Mouse (Mus musculus) megakaryocyte, embryonic 14.5 days (primary cell): ENCODE data around the gene Gm20503. TPM values are rescaled to one million over a fixed set of nuclear protein-coding genes. Genes with fewer than 3 reads are reported as not detected.

Source experiments
- H3K27me3 ChIP-seq: replicated peaks from 2 replicates; pipeline ENCODE3; 2012; ENCODE audit warnings: inconsistent platforms
- H3K36me3 ChIP-seq: replicated peaks from 2 replicates; pipeline ENCODE3; 2012; ENCODE audit warnings: low read length, inconsistent platforms, mixed read lengths
- H3K4me1 ChIP-seq: 2 replicates; pipeline ENCODE4 v1.6.1; 2012; ENCODE audit warnings: inconsistent platforms
- H3K4me3 ChIP-seq: replicated peaks from 2 replicates; pipeline ENCODE3; 2012; ENCODE audit warnings: moderate library complexity, mild to moderate bottlenecking, inconsistent platforms
- H3K9me3 ChIP-seq: 2 replicates; pipeline ENCODE4 v1.6.1; 2012; ENCODE audit warnings: inconsistent platforms
- FLI1 ChIP-seq: IDR thresholded peaks from 2 replicates; pipeline ENCODE4 v1.6.1; 2012; ENCODE audit warnings: low read length, inconsistent platforms, mixed read lengths
- GATA1 ChIP-seq: IDR thresholded peaks from 3 replicates; pipeline ENCODE4 v1.6.1; 2012; ENCODE audit warnings: mixed read lengths, low read length, inconsistent platforms, borderline replicate concordance
- polyA plus RNA-seq: library from polyadenylated mRNA; stranded (reverse); fragments of >175 nt; gene quantifications from 2 replicates; pipeline ENCODE4 v1.2.3, GENCODE M21; 2012; ENCODE audit warnings: low replicate concordance; ENCODE audit not compliant: insufficient read depth

The Gm20503 gene
- polyA plus RNA-seq, 1 experiment, result not detected

DNA sequence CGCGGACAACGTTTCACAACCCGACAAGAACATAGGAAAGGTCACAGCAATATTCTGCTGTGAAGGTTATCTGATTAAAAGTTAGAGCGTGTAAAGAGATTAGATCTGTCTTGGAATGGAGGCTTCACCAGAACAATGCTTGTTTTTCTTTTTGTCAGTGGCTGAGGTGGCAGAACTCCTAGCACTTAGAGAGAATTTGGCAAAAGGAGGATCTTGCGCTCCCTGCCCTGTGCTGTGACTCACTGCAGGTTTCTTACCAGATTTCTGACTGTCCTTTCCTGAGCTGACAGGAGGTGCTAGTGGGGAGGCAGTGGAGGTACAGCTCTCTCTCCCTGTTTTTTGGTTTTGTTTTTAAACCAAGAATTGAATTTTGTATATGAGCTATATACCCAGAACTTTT lies 4.0 kb downstream of the Gm20503 start:
- no peak for TF ChIP-seq FLI1
- TF ChIP-seq GATA1, result no peak
- peaks cover 67% of the 10 kb centered on the region for H3K4me1 ChIP-seq
- no peaks in the 10 kb centered on the region for H3K9me3 ChIP-seq
- H3K36me3 ChIP-seq, result no peaks in the 10 kb centered on the region
- H3K4me3 ChIP-seq, result no peak overlapping the region
- H3K27me3 ChIP-seq, result no peaks in the 10 kb centered on the region

DNA sequence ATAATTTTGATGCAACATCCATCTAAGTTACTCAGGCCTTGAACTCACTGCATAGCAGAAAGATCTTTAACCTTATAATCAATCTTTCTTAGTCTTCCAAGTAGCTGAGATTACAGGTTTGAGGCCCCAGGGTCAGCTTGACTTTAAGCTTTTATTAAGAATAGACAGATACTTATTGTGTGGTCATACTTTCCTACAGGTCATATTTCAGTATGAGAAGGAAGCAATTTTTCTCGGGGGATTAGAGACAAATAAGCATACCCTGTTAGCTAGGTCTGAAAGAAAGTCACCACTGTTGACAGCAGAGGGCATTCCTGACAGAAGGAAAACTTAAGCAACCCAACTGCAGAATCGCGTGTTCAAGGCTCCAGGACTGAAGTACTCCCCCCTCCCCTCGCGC lies 5.0 kb downstream of the Gm20503 start:
- no peak overlapping the region for H3K4me3 ChIP-seq
- H3K4me1 ChIP-seq, result peaks cover 61% of the 10 kb centered on the region
- no peak for TF ChIP-seq FLI1
- no peak for TF ChIP-seq GATA1

GRCm38 (mm10) chr4:59009186-59009585 lies 6.2 kb downstream of the Gm20503 start:
- H3K9me3 ChIP-seq, result no peaks in the 10 kb centered on the region
- H3K4me3 ChIP-seq, result peak overlapping the region; percentile 85
- peaks cover 56% of the 10 kb centered on the region for H3K4me1 ChIP-seq
- H3K36me3 ChIP-seq, result peaks cover 9% of the 10 kb centered on the region
- H3K27me3 ChIP-seq, result no peaks in the 10 kb centered on the region
- TF ChIP-seq FLI1 (no peak), GATA1 (no peak)

More for the DNA sequence above, 5.0 kb downstream of the Gm20503 start:
- H3K36me3 ChIP-seq, result no peaks in the 10 kb centered on the region
- H3K27me3 ChIP-seq, result no peaks in the 10 kb centered on the region
- no peaks in the 10 kb centered on the region for H3K9me3 ChIP-seq

- H3K36me3 ChIP-seq, result peaks cover 11% of the 10 kb centered on the region
- peaks cover 52% of the 10 kb centered on the region for H3K4me1 ChIP-seq
- no peaks in the 10 kb centered on the region for H3K9me3 ChIP-seq
- no peaks in the 10 kb centered on the region for H3K27me3 ChIP-seq
- H3K4me3 ChIP-seq, result no peak overlapping the region
- no peak for TF ChIP-seq FLI1
- TF ChIP-seq GATA1, result no peak
Observed at GRCm38 (mm10) chr4:59009696-59010095, 6.7 kb downstream of the Gm20503 start.

GRCm38 (mm10) chr4:59011446-59011845 lies 8.4 kb downstream of the Gm20503 start:
- Histone ChIP-seq H3K27me3 (no peaks in the 10 kb centered on the region), H3K9me3 (no peaks in the 10 kb centered on the region), H3K4me1 (peaks cover 43% of the 10 kb centered on the region), H3K36me3 (peaks cover 16% of the 10 kb centered on the region), H3K4me3 (no peak overlapping the region)
- TF ChIP-seq FLI1 (no peak), GATA1 (no peak)

DNA sequence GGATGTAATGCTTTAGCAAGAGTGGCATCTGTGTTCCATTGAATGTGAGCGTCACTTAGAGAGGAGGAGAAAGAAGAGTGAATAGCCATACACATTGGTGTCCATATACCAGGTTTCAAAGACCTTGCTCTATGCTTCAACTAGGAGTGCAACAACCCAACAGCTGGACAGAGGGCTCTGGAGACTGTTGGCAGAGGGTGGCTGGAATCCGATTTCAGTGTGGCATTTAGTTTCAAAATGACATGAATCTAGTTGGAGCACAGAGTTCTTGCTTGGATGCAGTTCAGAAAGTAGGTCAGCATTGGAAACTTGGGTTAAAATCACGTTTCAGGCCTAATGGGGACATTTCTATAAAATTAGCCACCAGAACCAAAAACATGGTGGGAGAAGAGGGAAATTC lies 12.2 kb downstream of the Gm20503 start:
- H3K27me3 ChIP-seq, result no peaks in the 10 kb centered on the region
- no peak overlapping the region for H3K4me3 ChIP-seq
- H3K9me3 ChIP-seq, result no peaks in the 10 kb centered on the region
- TF ChIP-seq GATA1, result no peak
- no peak for TF ChIP-seq FLI1
- peaks cover 24% of the 10 kb centered on the region for H3K4me1 ChIP-seq
- H3K36me3 ChIP-seq, result peaks cover 44% of the 10 kb centered on the region

DNA sequence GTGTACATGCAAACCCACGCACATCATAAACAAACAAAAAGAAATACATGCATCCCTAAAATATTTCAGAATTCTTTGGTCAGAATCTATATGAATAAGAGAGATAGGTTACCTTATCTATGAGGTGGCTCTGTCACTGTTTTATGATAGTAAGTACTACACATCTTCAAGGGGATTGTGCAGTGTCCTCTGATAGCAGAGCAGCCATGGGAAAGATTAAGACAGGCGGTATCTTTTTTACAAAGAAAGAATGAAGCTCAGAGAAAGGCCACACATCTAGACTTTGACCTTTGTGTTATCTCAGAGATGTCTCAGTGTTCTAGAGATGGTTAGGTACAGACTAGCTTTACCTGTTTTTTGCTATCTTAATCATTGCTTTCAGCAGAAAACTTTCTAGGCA lies 13.9 kb downstream of the Gm20503 start:
- Histone ChIP-seq H3K27me3 (no peaks in the 10 kb centered on the region), H3K4me3 (no peak overlapping the region), H3K36me3 (peaks cover 56% of the 10 kb centered on the region), H3K4me1 (peaks cover 14% of the 10 kb centered on the region), H3K9me3 (no peaks in the 10 kb centered on the region)
- TF ChIP-seq GATA1, result no peak
- TF ChIP-seq FLI1, result no peak

GRCm38 (mm10) chr4:59034325-59034917 lies 31.4 kb downstream of the Gm20503 start:
- no peak for TF ChIP-seq GATA1
- TF ChIP-seq FLI1, result no peak
- Histone ChIP-seq H3K4me1 (peaks cover 35% of the 10 kb centered on the region), H3K9me3 (no peaks in the 10 kb centered on the region), H3K4me3 (peak overlapping the region; percentile 99), H3K27me3 (no peaks in the 10 kb centered on the region), H3K36me3 (peaks cover 13% of the 10 kb centered on the region)

- peaks cover 36% of the 10 kb centered on the region for H3K4me1 ChIP-seq
- H3K36me3 ChIP-seq, result peaks cover 20% of the 10 kb centered on the region
- H3K27me3 ChIP-seq, result no peaks in the 10 kb centered on the region
- no peaks in the 10 kb centered on the region for H3K9me3 ChIP-seq
- H3K4me3 ChIP-seq, result peak within 1 kb of the TSS; percentile 99
- TF ChIP-seq FLI1 (no peak), GATA1 (no peak)
Observed at GRCm38 (mm10) chr4:59034918-59035785, 32.1 kb downstream of the Gm20503 start, which contains the start of gene Gng10. TSS of gene Gng10 (plus strand) at chr4:59035088.

- Histone ChIP-seq H3K36me3 (peaks cover 27% of the 10 kb centered on the region), H3K27me3 (no peaks in the 10 kb centered on the region), H3K4me1 (peaks cover 42% of the 10 kb centered on the region), H3K4me3 (peak overlapping the region; percentile 99), H3K9me3 (no peaks in the 10 kb centered on the region)
- TF ChIP-seq GATA1 (no peak), FLI1 (no peak)
Observed at GRCm38 (mm10) chr4:59035786-59036350, 32.9 kb downstream of the Gm20503 start.
